Mouse (Mus musculus): ENCODE measurements around the gene Syn3.
A peak's percentile ranks its signal among the peaks of the same experiment; 100 is the strongest.

Syn3 gene

DNA sequence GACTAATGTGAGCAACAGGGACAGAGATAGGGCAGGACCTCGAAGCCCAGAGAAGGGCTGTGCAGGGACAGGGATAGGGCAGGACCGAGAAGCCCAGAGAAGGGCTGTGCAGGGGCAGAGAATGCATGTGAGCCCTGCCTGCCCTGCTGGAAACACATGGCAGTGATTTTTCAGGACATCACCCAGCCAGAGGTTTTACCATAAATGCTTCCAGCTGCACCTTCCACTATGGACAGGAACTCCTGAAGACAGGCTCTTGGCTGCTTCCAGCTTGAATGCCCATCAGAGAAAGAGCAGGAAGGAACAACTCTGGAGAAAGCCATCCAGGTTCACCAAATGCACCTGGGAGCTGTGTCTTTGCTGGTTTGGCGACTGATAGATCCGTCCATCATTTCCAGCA, 131.3 kb downstream of the Syn3 start:
- DNase-seq = no peak

DNA sequence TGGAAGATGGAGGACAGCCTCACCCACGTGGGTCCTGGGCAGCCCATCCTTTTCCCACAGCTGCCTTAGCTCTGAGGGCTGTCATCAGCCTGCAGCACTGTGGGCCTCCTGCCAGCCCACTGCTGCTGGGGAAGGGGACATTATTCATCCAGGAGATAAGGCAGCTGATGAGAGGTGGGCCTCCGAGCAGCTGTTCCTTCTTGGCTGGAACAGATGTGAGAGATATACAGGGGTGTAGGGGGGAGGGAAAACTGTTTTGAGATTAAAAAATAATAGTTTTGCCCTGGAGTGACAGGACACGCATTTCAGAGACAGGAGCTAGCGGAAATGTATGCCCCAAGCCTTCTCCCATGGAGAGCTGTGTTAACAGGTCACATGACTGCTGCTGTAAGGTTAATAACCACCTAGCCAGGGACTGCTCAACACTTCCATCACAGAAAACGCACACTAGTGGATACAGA, 133.0 kb downstream of the Syn3 start:
- DNase-seq = peak; percentile 27 to 57

DNA sequence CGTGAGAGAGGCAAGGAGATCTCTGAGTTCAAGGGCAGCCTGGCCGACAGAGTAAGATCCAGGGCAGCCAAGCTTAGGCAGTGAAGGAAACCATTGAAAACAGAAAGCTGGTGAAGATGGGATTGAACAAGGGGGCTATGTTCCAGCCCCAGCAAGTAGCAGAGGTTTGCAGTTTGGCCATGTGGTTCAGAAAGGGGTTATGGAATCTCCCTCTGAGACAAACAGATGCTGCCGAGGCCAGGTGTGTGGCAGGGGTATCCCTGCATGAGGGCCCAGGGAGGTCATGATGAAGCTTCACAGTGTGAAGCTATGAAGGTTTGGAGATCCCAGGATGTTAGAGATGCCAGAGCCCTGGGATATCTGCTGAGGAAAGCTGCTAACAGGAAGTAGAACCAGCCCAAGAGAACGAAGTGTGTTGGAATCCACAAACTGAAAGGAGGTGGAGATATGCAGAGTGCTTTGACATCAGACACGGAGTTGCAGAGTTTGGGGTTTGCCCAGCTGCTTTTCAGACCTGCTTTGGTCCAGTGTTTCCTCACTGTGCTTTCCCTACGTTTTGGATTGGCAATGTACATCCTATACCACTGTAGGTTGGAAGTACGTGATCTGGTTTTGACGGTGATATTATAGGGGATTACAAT, 134.9 kb downstream of the Syn3 start:
- DNase-seq = no peak

DNA sequence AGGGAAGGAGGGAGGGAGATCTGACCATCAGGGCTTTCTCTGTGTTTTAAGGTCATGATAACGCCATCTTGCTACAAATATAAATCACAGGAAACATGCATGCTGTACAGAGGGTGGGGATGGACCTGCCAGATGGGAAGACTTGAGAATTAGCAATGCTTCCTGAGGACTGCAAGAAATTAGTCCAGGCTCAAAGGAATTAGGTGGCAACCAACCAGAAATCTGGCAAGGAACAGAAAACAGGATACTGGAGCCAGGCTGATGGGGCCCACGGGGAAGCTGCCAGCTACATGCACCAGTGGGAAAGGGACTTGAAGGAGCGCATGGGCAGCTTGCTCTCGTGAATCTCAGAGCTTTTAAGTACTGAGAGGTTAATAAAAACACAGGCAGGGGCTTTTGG, 139.0 kb downstream of the Syn3 start:
- DNase-seq = no peak

DNA sequence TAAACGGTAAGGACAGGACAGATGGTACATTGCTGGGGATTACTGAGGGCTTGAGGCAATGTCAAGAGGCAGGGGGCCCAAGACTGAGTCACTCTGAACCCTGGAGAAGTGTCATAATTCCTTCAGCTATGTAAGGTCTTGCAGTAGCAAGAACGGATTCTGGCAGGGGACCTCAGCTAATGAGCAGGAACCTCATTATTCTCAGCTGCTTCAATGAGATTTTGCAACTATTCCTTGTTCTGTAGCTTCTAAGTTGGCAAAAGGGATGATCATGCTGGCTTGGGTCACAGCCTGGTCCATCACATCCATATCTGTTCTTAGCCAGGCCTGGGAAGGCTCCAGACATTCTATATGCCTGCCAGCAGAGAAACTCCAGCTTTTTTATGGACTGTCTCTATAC, 139.5 kb downstream of the Syn3 start:
- no peak for DNase-seq

DNA sequence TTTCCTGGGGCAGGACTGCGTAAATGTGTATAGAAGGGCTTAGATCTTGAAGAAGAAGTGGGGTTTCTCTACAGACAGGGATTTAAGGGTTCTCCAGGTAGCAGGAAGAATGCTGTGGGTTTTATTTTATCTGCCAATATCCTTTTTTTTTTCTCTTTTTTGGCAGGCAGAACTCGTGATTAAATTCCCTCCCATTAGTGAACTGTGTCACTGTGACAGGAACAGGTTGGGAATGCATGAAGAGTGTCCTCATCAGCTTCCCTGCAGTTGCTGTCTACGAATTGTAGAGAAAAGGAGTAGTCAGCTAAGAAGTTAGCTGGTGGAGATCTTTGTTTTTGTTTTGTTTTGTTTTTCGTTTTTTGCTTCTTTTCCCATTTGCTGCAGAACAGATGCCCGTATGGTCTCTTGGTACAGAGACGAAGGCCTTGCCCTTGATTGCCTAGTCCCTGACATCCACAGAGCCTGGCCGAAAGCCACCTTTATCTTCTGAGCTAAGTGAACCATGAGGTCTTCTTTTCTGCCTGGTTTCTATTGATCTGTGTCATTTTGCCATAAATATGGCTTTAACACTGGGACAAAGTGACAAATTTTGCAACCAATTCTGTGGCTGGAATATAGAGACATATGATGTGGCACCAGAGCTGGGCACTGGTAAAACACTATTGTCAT, 140.3 kb downstream of the Syn3 start:
- no peak for DNase-seq

DNA sequence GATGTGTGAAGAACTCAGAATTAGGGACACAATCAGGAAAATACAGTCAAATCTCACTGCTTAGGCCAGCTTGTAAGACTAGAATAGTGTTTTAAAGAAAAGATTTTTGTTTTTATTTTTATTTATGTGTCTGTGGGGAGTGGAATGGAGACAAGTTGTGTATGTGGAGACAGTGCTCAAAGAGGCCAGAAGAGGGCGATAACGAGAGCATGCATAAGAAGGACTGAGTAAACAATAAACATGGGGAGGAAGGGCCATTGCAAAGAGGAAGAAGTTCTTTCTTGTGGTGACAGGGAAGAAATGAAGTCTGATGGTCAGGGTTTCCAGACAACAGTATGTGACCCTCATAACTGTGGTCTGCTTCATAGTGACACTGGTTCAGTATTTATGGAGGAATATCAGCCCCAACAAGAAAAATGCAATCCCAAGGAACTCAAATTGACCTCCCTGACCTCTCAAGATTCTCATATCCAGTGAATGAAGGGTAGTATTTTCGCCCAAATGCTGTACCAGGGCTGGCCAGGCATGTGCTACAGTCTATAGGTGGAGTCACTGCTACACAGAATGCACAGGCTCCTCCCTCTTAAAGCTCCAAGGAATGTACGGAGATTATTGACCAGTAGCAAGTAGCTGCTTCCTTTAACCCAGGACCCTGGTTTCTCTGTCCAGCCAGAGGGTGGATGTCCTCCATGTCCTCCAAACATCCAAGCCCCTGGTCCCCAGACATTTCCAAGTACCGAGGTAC, 141.7 kb downstream of the Syn3 start:
- peak in 1 of 2 experiments; percentile 72 for DNase-seq

DNA sequence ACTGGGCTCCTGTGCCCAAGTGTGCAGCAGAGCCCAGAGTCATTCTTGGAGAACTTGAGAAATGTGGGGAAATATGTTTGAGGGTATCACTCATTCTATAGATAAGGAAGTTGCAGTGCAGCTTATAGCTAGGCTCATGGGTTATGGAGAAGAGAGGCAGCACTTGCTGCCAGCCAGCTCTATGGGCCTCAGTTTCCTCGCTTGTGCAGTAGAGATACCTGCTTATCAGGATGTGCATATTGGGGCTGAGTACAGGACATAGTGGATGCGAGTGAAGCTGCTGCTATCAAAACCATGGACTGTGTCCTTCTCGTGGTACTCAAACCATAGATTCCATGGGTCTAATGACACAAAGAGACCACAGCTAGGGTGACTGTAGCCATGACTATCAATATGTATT, 146.2 kb downstream of the Syn3 start:
- DNase-seq = no peak

DNA sequence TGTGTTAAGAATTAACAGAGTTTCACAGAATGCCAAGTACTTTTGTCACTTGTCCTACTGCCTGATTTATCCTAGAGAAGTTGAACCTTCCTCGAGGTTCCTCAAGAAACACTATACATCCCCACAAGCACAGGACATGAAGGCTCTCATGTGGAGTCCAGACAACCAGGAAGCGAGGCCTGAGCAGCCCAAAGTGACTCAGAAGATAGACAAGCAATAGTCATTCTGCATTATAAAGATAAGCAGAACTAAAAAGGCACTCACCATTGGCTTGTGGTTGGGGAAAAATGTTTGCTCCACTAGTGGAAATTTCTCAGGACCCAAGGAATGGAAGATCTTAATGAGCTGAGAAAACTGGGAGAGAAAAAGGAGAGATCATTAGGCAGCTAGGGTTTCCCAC, 147.4 kb downstream of the Syn3 start:
- DNase-seq = no peak

DNA sequence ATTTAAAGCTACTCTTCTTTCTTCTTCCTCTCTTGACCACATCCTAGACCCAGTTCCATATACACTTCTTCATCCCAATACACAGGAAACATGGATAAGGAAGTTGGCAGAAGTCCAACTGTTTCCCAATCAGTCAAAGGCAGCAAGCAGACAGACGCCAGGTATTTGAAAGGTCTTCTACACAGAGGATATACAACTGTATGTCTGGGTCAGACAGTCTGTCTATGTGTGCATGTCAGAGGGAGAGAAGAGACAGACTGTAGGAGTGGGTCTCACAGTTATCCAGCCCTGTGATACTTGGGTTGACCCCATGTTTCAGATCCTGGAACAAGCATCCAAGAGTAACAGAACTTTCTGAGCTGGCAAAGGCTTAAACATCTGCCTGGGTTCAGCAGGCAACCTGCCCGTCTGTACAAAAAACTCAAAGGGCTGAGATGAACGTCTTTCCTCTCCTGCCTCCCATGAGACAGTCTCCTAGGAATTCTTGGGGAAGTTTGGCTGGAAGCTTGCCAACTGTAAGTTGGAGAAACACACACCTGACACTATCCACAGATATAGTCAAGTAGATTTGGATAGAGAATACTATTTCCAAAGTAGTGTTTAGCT, 152.4 kb downstream of the Syn3 start:
- DNase-seq = peak in 1 of 2 experiments; percentile 23

DNA sequence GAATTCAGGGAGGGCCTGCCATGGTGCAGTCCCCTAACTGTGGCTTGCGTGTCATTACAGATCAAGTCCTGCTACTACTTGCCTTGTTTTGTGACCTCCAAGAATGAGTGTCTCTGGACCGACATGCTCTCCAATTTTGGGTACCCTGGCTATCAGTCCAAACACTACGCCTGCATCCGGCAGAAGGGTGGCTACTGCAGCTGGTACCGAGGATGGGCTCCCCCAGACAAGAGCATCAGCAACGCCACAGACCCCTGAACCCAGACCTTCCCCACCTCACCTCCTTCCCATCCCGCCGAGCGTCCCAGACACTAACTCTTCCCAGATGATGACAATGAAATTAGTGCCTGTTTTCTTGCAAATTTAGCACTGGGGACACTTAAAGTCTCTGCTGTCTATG, 153.1 kb downstream of the Syn3 start:
- DNase-seq = peak in 1 of 2 experiments; percentile 13

DNA sequence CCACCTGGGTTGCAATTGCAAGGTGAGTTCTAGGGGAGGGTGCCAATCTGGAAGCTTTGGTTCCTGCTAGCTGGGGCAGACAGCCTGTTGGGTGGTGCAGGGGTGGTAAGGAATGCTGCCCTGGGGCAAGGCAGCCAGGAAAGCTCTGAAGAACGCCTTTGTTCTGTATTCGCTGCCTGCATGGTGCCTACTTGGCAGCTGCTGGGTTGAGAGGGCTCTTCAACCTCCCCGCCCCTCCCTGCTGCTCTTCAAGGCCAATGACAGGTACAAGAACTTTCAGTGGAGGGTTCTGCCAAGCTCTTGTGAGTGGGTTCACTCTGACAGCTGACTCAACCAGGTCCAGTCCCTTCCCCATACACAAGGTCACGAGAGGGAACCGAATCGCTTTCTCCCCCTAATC, 154.0 kb downstream of the Syn3 start:
- DNase-seq = peak in 1 of 2 experiments; percentile 39

DNA sequence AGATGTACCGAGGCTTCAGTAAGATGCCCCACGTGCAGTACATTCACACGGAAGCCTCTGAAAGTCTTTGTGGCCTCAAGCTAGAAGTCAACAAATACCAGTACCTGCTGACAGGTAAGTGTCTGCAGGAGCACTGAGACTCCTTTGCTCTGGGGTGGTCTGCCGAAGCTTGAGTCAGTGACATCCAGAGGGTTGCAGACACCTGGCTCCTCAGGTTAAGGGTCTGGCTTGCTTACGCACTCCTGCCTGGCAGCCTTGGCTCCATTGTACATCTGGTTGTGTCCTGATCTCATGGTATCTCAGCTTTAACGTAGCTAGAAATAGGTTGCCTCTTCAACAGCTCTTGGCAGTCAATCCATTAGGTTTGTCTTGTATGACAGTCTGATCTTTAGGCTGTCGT, 154.8 kb downstream of the Syn3 start:
- peak in 1 of 2 experiments; percentile 8 for DNase-seq

DNA sequence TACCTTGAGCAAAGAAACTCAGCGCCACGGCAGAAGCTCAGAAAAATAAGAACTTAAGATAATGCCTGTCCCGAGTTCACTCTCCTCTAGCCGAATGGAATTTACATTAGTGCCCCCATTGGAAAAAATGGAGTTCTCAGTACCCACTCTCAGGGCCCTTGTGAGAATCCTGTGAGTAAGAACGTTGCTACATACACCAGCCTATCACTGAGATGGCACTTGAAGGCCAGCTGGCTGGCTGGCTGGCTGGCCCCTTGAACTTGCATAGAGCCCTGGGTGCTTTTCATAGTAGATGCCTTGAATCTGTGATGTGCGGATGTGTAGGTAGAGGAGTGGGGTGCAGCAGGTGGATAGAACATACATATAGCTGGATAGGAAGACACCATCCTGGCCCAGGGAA, 155.3 kb downstream of the Syn3 start:
- no peak for DNase-seq

DNA sequence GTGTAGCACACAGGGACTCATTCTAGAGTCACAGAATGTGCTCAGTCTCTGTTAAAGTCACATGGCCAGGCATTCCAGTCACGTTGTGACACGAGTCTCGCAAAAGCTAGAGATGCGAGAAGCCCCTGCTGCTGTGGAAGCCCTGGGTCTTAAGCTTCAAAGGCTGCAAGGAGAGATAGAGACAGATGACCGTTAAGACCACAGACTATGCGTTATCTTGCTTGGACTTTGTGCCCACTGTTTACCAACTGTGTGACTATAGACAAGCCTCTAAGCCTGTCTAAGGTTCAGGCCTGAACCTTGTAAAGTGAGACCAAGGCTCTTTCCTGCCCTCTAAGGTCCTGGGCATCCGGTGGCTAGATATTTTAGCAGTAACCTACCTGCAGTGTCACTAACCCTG, 156.0 kb downstream of the Syn3 start:
- peak in 1 of 2 experiments; percentile 9 for DNase-seq

DNA sequence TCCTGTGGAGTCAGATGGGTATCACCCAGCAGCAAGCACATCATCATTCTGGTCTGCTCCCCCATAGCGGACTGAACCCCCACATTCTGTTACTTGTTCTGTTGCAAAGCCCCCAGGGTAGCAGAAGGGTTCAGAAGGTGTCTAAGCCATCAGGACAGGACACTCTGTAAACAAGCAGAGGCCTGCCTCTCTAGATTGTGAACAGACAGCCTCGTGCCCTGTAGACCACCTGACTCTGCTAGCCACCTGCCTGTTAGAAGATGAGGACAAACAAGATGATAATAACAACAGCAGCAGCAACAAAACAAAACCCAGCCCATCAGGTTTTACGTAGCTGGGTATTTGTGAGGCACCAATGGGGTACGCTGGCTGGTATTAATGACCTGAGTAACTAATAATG, 156.5 kb downstream of the Syn3 start:
- peak in 1 of 2 experiments; percentile 15 for DNase-seq

DNA sequence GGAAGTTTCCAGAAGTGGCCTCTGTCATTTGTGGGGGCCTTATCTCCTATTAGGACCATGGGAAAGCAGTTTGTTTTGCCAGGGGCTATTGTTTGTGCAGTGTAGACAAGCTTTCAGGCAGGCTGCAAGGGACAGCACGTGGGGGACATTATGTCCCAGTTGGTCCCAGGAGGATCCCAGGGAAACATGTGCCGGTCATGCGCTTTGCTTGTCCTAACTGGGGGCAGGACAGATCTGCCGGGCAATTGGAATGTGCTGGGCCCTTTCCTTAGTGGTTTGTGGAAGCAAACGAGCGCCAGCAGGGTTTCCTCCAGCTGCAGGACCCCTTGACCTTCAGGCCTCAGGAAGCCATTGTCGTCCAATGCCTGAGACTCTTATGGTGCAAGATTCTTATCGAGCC, 157.1 kb downstream of the Syn3 start:
- DNase-seq = peak; percentile 78 to 84

DNA sequence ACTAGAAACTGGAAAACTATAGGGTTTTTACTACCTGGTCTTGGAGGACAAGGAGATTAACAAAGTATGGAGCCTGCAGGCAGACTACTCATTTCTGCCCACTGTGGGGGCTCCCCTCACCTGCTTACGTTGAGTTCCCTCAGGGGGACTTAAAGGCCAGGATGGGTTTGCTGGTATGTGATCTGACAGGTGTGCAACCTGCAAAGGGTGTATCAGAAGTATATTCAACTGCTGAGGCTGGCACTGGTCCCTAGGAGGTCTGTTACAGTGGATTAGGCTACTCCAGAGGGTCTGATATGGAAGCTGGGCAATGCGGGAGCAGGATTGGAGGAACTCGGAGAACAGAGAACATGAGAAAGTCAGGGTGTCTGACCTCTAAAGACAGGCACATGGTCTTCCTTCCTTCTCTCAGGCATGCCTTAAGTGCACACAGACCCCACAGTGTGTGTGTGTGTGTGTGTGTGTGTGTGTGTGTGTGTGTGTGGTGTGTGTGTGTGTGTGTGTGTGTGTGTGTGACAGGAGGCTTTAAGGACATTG, 157.6 kb downstream of the Syn3 start:
- DNase-seq = peak in 1 of 2 experiments; percentile 32

DNA sequence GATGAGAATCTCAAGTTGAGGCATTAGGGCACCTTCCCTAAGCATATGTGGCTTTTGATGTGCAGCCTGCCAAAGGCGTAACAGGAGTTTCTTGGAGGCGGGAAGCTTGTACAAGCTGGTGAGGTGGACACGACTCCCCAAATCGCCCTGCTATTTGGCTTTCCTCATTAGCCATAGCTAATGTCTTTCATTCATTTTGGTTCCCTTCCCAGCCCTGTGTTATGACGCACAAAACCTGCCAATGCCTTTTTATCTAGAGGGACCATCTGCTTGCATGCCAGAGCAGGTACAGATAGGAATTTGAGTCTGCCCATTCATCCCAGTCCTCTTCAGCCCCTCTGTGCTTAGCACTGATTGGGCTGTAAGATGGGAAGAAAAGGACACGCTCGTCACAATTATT, 158.3 kb downstream of the Syn3 start:
- peak in 1 of 2 experiments; percentile 20 for DNase-seq

DNA sequence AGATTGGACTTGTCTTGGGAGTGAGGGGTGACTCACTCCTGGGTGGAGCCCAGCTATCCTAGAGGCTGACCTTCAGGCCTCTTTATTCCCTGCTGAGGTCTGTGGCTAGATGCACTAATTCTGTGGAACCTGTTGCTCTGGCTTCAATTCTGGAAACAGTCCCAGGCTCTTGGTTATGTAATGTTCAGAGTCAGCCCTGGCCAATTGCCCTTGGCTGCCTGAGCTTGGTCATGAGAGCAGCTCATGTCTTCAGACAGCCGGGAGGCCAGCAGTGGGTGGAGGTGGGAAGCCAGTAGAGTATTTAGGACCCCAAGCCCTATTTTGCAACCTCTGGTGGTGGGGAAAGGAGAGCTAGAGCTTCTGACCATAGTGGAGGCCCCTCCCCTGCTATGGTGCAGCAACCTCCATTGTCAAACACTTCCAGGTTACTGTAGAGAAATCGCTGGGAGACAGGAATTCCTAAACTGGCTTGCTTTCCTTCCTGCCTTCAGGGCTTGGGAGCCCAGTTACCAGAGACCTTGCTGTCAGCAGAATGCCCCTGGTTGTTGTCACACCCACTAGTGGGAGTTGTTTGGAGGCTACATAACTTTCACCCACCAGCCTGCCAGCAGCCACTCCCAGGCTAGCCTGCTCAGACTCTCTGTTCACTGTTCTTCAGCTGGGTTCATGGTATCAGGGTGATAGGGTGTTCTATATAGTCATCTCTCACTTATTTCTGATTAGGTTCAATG, 158.9 kb downstream of the Syn3 start:
- peak; percentile 97 to 98 for DNase-seq

DNA sequence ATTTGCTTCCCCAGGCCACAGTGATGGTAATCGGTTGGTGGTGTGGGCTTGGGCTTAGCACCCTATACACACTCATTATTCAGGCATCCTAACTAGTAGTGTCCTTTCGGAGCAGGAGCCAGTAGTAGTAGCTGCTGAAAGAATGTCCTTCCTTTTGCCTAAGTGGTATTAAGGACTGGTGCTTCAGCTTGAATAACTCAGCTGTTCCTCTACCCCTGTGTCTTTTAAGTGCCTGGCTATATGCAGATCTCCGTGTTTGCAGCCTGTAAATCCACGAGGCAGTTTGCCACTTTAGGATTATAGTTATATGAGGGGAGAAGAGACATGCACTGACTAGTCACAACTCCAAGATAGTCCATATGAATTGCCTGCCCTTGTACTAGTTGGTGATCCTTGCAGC, 159.6 kb downstream of the Syn3 start:
- peak in 1 of 2 experiments; percentile 22 for DNase-seq

DNA sequence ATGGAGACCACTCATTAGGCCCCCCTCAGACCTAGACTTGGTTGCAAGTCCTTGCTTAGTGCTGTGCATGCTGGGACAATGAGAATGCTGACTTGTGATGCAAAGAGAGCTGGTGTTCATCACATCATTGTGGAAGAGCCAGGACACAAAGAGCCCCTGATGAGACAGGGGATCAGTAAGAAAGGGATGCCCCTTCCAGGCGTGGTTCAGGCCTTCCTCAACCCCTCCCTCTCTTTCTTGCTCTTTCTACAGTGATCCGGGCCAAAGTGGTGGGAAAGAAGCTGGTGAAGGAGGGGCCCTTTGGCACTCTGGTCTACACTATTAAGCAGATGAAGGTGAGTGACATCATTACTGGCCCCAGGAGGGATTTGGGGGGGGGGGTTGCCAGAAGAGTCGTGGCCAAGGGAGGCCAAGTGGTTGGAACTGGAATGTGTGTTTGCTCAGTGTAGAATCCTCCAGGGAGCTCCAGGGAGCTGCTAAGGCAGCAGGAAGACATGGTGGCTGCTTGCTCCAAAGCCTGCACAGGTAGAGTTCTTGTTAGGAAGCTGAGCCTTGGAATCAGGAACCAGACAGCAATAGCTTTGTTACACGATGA, 160.5 kb downstream of the Syn3 start:
- DNase-seq = peak in 1 of 2 experiments; percentile 12

All from kidney, adult 8-10 months (tissue).